Mouse (Mus musculus) adrenal gland, postnatal 36 days (tissue): Measurements from ENCODE around the gene Abl2. TPM values are rescaled to one million over a fixed set of nuclear protein-coding genes. Genes with fewer than 3 reads are reported as not detected.

ENCODE experiments used
- DNase-seq, 2 experiments: peaks; one replicate each; pipeline ENCODE4 v3.0.0; 2021; ENCODE audit warnings: mixed read lengths in 1 of 2
- total RNA-seq, 2 experiments: library from RNA; stranded (reverse); gene quantifications; 2 replicates each; pipeline ENCODE4 v1.2.3; 2021

Abl2 gene
- total RNA-seq, 2 experiments from 2014 or later, result 21.5 to 27.2 TPM

GRCm38 (mm10) chr1:156584175-156584574, 25.6 kb downstream of the Abl2 start:
- no peak for DNase-seq

- no peak for DNase-seq
These were observed 26.9 kb downstream of the Abl2 start for GRCm38 (mm10) chr1:156585512-156585911.

GRCm38 (mm10) chr1:156589811-156590305, 31.3 kb downstream of the Abl2 start:
- DNase-seq, result no peak

DNA sequence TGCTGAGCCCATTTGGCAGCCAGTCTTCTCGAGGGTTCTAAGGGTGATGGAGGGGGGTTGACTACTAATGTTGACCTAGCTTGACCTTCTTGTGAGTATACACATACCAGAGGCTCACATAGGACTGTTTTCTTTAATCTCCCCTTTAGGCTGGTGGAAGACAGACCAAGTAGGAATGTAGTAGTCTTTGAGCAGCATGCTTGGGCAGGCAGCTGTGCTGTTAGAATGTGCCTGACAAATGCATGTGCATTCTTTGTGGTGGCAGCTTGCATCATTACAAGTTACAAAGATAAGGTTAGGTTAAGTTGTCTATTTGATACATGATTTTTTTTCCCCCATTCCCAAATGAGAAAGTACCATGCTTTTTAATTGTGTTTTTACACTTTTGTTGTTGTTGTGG, 31.8 kb downstream of the Abl2 start:
- no peak for DNase-seq

GRCm38 (mm10) chr1:156593267-156593666, 34.7 kb downstream of the Abl2 start:
- no peak for DNase-seq

DNA sequence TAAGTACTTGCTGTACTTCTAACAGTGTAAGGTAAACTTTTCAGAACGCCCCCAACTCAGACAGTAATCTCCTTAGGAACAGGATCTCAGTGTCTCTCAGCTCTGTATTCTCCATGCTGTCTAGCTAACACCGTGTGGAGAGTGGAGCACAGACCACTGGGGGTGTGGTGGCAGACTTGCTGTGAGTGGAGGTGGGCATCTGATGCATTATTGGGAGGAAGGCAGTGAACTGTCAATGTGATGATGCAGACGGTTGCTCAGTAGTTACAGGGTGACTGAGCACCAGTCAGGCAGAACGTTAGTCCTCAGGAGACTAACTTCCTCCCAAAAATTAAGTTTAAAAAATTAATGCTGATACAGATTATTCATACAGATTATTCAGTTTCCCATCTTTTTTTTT, 38.5 kb downstream of the Abl2 start:
- no peak for DNase-seq

DNA sequence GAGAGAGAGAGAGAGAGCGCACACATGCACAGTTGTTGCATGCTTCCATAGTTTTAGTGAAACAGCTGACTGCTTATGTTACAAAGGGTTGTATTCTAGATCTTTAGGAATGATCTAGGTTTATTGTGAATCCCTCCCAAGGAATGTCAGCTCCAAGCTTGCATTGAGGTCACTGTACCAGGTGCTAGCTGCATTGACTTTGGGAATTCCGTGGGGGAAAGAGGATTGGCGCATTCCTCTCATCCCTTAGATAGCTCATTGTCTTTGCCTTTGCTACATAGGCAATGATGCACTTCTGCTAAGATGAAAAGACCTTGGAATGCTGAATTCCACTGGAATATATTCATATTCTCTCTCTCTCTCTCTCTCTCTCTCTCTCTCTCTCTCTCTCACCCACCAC, 44.0 kb downstream of the Abl2 start:
- DNase-seq, result no peak

DNA sequence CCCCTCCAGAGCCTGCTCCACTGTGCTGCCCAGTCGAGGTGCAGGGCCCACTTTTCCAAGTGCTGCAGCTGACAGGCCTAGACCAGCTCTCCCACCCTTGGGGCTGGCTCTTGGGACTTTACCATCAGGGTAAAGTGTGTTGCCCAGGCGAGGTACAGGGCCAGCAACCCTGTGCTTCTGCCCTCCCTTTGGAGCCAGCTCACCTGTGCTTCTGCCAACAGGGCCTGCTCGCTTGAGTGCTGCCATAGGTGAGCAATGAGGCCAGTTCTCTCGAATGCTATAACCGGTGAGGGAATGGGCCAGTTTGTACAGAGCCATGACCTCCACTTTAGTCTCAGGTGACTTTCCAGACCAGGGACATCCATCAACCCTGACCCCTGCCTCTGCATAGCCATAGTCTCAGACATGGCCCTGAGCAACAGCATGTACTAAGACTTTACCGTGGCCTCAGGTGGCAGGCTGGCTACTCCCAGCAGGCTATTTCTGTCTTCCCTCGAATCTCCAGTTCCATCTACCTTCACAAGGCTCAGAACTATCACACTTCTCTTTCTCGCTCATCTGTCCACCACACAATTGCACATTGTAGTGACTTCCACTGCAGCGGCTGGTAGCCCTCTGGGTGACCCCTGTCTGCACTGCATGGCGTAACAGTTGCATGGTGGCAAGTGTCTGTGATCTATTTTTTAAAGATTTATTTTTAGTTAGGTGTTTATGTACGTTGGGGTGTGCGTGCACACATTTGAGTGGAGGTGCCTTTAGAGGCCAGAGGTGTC, 46.7 kb downstream of the Abl2 start:
- DNase-seq, result no peak

DNA sequence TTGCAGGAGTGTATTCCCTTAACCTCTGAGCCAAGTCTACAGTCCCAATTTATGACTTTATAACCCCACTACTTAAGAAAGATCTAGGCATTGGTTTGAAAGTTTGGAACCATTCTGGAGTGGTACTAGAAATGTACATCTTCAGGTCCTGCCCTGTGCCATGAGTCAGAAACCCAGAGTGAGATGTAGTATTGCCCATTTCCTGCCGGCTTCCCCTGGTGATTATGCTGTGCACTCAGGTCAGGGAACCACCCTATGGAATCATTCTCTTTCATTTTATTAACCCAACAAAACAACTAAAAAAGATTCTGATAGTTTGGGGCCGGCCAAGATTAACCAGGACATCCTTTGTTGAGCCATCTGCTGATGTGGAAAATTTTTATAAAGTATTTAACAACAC, 47.4 kb downstream of the Abl2 start:
- no peak for DNase-seq

GRCm38 (mm10) chr1:156608496-156608895, 49.9 kb downstream of the Abl2 start:
- no peak for DNase-seq

- DNase-seq, result no peak
These were observed 51.7 kb downstream of the Abl2 start for GRCm38 (mm10) chr1:156610257-156610656.

DNA sequence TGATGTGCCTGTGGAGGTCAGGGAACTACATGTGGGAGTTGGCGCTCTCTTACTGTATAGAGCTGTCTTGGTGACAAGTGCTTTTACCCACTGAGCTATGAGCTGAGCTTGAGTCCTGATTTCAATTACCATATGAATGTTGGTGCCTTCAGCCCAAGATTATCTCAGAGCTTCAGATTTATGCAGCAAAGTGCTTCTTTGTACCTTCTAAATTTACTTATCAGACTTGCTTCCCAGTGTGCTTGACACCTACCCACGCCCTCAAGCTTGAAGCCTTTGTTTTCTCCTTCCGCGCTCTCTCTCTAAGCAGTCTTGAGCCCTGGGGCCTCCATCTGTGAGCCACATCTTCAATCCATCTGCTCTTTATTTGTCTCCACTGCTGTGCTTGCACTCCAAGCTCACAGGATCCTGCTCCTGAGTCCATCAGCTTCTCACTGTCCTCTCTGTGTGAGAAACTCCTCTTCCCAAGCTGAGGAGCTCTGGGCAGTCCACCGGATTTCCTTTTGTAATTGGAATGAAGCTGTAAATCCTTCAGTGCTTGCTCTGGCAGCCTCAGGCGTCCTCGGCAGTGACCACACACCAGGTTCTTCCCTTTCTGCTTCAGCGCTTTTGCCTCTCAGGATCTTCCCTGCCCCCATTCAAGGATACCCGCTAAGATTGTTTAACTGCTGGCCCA, 55.4 kb downstream of the Abl2 start:
- peak; percentile 15 to 36 for DNase-seq

GRCm38 (mm10) chr1:156614710-156615109, 56.1 kb downstream of the Abl2 start:
- DNase-seq, result no peak

GRCm38 (mm10) chr1:156615381-156616133, 57.0 kb downstream of the Abl2 start:
- peak; percentile 87 to 89 for DNase-seq

DNA sequence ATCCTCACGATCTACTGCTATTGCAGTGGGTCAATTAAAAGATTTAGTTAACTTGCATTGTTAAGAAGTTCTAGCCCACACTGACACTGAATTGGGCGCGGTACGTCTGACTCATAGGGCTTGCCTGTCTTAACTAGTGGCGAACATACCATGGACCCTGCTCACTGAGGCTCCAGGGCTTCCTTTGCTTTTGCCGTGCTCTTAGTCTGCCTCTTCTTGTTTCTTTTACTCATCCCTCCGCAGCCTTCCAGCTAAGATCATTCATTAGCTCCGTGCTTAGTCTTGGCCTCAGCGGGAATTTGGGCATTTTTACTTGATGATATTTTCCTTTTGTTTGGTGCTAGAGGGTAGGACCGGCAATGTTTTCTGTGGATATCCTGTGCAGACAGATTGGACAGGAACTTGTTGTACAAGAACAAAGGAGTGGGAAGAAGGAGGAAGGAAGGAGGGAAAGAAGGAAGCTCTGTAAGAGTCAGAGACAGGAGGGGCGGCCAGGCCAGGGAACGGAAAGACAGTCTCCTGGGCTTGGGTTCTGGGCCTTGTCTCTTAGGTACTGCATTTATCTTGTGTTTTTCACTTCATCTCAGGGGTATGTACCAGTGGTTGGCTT, 58.5 kb downstream of the Abl2 start:
- no peak for DNase-seq

GRCm38 (mm10) chr1:156617811-156618210, 59.2 kb downstream of the Abl2 start:
- DNase-seq, result no peak

- DNase-seq, result no peak
These were observed 61.8 kb downstream of the Abl2 start for GRCm38 (mm10) chr1:156620292-156620909.

- no peak for DNase-seq
These were observed 62.4 kb downstream of the Abl2 start for GRCm38 (mm10) chr1:156620951-156621350.

- DNase-seq, result no peak
These were observed 65.6 kb downstream of the Abl2 start for GRCm38 (mm10) chr1:156624231-156624630.

- no peak for DNase-seq
These were observed 68.1 kb downstream of the Abl2 start for GRCm38 (mm10) chr1:156626729-156627128.

DNA sequence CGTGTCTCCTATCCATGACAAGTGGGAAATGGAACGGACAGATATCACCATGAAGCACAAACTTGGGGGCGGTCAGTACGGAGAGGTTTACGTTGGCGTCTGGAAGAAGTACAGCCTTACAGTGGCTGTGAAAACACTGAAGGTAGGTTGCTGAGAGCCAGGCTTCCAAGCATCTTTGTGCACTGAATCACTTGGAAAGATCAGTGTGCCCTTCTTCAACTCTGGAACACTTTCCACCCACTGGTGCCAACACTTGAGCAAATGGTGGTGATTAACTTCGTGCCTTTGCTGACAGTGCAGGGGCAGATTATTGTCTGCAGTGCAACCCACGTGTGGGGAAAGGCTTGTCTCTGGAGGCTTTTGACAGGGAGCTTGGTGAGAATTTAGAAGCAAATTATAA, 71.4 kb downstream of the Abl2 start:
- no peak for DNase-seq

DNA sequence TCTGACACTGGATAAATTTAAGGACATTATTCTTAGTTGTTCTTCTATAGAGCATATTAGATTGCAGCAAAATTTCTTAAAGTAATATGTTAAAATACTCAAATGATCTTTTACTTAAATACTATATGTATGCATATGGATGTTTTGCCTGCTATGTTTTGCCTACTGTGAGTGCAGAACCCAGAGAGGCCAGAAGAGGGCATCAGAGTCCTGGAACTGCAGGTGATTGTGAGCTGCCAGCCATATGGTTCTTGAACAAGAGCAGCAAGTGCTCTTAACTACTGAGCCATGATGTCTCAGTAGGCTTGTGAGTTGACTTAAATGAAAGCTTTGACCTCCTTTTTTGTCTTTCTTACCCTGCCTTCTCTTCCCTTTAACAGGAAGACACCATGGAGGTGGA, 72.4 kb downstream of the Abl2 start:
- no peak for DNase-seq
